Mouse (Mus musculus) hindbrain, postnatal 0 days (tissue): Measurements from ENCODE around the gene Sesn2. TPM values are rescaled to one million over a fixed set of nuclear protein-coding genes. Genes with fewer than 3 reads are reported as not detected.
"Not testable (repeated sequence)": the region's sequence is repeated elsewhere in the genome, so short reads cannot be mapped to it uniquely, and the experiment has no call there.

Experiments used
- ATAC-seq: fragments of 200-750 bp; cut with Nextera tagmentation; 2 replicates; pipeline ENCODE4 v1.8.0; 2017; ENCODE audit warnings: mild to moderate bottlenecking, moderate TSS enrichment, moderate library complexity
- DNase-seq: peaks from one replicate; pipeline ENCODE4 v3.0.0-alpha.2; 2015; ENCODE audit warnings: low spot score
- H3K27ac ChIP-seq: fragments of 300-500 bp; sonication (generic); 2 replicates; pipeline ENCODE4 v1.5.1; 2014; ENCODE audit warnings: mild to moderate bottlenecking
- H3K27me3 ChIP-seq: fragments of 300-500 bp; sonication (generic); 2 replicates; pipeline ENCODE4 v1.6.1; 2014; ENCODE audit warnings: low read length, mixed read lengths; ENCODE audit not compliant: insufficient read depth
- H3K36me3 ChIP-seq: fragments of 300-500 bp; sonication (generic); 2 replicates; pipeline ENCODE4 v1.6.1; 2014; ENCODE audit warnings: low read length, mixed read lengths; ENCODE audit not compliant: insufficient read depth
- H3K4me1 ChIP-seq: fragments of 300-500 bp; sonication (generic); 2 replicates; pipeline ENCODE4 v1.6.1; 2014; ENCODE audit warnings: antibody characterized with exemption, low read length, mixed read lengths; ENCODE audit not compliant: insufficient read depth
- H3K4me2 ChIP-seq: fragments of 300-500 bp; sonication (generic); 2 replicates; pipeline ENCODE4 v1.6.1; 2014; ENCODE audit warnings: low read depth, mild to moderate bottlenecking, low read length, moderate library complexity, mixed read lengths
- H3K4me3 ChIP-seq: fragments of 300-500 bp; sonication (generic); 2 replicates; pipeline ENCODE4 v1.5.1; 2014; ENCODE audit warnings: low read length
- H3K9ac ChIP-seq: fragments of 300-500 bp; sonication (generic); replicated peaks from 2 replicates; pipeline ENCODE4 v1.6.1; 2014; ENCODE audit warnings: mild to moderate bottlenecking, low read length, moderate library complexity, mixed read lengths
- H3K9me3 ChIP-seq: fragments of 300-500 bp; sonication (generic); 2 replicates; pipeline ENCODE4 v1.6.1; 2016; ENCODE audit warnings: low read length, mixed read lengths
- CTCF ChIP-seq: IDR thresholded peaks from 2 replicates; pipeline ENCODE4 v1.5.1; 2016; ENCODE audit warnings: antibody characterized with exemption, control low read depth, low read depth
- WGBS: fragments of 180-500 bp; shearing (Covaris S2); extraction: QIAGEN DNeasy Blood & Tissue Kit; methylation state at CpG from one replicate; pipeline ENCODE4 v1.1.7; 2014; 5-methylcytosine and 5-hydroxymethylcytosine counted together
- polyA plus RNA-seq: library from polyadenylated mRNA; unstranded; fragments of >200 nt; fragmentation: Nextera tagmentation; extraction: Ambion mirVana; gene quantifications from 2 replicates; pipeline ENCODE4 v1.2.1, GENCODE M21; 2015
- total RNA-seq: library from RNA; depleted of rRNA; stranded (reverse); fragments of >200 nt; gene quantifications from 2 replicates; pipeline ENCODE4 v1.2.3, GENCODE M21; 2014

The Sesn2 gene
- total and polyA plus RNA-seq, 2 experiments from 2014 or later = 19.9 to 22.8 TPM

GRCm38 (mm10) chr4:132484231-132484630, 26.1 kb downstream of the Sesn2 start:
- Histone ChIP-seq H3K4me1 (no peaks in the 10 kb centered on the region), H3K9ac (no peak overlapping the region), H3K27me3 (no peaks in the 10 kb centered on the region), H3K4me2 (no peak overlapping the region), H3K36me3 (no peaks in the 10 kb centered on the region), H3K9me3 (no peaks in the 10 kb centered on the region), H3K4me3 (no peak overlapping the region), H3K27ac (no peak overlapping the region)
- WGBS = 81% methylated on average over 4 of the region's 4 CpGs
- no peak for TF ChIP-seq CTCF
- no peak for ATAC-seq
- no peak for DNase-seq

DNA sequence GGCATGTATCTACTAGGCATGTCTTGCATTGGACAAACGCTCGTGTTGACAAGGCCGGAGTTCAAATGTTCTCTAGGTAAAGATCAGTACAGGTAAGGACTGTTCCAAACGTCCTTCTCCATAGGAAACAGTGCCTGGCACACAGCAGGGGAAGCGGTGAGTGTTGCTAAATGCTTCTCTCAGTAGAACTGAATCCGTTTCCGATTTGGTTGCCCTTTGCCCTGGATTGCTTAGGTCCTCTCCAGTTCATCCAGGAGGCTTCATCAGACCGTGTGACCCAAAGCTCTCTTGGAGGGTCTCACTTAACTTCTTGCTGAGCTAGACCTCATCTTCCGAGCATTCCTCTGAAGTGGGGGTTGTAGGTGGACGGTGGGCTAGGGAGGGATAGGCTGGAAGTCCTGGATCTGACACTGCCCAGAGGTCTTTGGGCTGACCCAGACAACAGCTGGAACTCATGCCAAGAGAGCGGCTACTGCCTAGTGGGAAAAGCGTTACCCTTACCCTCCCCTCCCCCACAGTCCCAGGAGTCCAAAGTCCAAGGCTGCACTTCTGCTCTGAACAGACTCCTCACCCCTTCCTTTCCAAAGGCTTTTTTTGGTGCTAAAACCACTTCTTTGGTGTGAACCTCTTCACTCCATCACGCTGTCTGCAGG, 27.2 kb downstream of the Sesn2 start:
- H3K36me3 ChIP-seq = no peaks in the 10 kb centered on the region
- no peak overlapping the region for H3K4me3 ChIP-seq
- no peak overlapping the region for H3K27ac ChIP-seq
- WGBS = 77% methylated on average over 13 of the region's 13 CpGs
- TF ChIP-seq CTCF = no peak
- no peak overlapping the region for H3K9ac ChIP-seq
- ATAC-seq (no peak), DNase-seq (no peak)
- H3K9me3 ChIP-seq = no peaks in the 10 kb centered on the region
- H3K27me3 ChIP-seq = no peaks in the 10 kb centered on the region
- H3K4me2 ChIP-seq = no peak overlapping the region
- no peaks in the 10 kb centered on the region for H3K4me1 ChIP-seq

- not testable (repeated sequence) for H3K4me3 ChIP-seq, H3K27me3 ChIP-seq, H3K36me3 ChIP-seq, DNase-seq, H3K27ac ChIP-seq, H3K4me2 ChIP-seq, ATAC-seq, H3K9me3 ChIP-seq, H3K9ac ChIP-seq, H3K4me1 ChIP-seq
- WGBS = 76% methylated on average over 3 of the region's 3 CpGs
Measured at GRCm38 (mm10) chr4:132482104-132482503, 28.2 kb downstream of the Sesn2 start.

DNA sequence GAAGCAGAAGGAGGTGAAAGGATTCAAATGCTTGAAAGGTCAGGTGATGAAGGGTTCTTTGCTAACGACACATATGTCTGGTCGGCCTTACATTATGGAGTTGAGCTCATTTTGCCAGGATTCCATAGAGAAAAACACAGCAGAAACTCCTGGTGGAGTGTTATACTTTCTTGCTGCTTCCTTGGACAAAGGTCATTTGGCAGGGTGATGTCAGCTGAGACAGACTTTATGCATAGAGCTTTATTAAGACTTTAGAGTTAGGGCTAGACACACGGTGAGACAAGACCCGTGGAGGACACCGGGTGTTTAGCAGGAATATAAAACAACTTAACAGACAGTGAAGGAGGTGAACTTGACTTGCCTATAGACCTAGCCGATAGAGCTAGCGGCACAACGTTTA, 32.5 kb downstream of the Sesn2 start:
- no peak overlapping the region for H3K27ac ChIP-seq
- no peaks in the 10 kb centered on the region for H3K9me3 ChIP-seq
- ATAC-seq = no peak
- H3K4me2 ChIP-seq = no peak overlapping the region
- WGBS = 94% methylated on average over 8 of the region's 8 CpGs
- H3K4me1 ChIP-seq = no peaks in the 10 kb centered on the region
- DNase-seq = no peak
- no peaks in the 10 kb centered on the region for H3K36me3 ChIP-seq
- H3K27me3 ChIP-seq = no peaks in the 10 kb centered on the region
- no peak for TF ChIP-seq CTCF
- no peak overlapping the region for H3K4me3 ChIP-seq
- no peak overlapping the region for H3K9ac ChIP-seq

GRCm38 (mm10) chr4:132475895-132476878, 34.1 kb downstream of the Sesn2 start:
- H3K4me3 ChIP-seq = no peak overlapping the region
- no peaks in the 10 kb centered on the region for H3K9me3 ChIP-seq
- H3K9ac ChIP-seq = no peak overlapping the region
- no peak for DNase-seq
- TF ChIP-seq CTCF = no peak
- no peak for ATAC-seq
- no peaks in the 10 kb centered on the region for H3K4me1 ChIP-seq
- H3K27me3 ChIP-seq = no peaks in the 10 kb centered on the region
- no peaks in the 10 kb centered on the region for H3K36me3 ChIP-seq
- WGBS = 83% methylated on average over 13 of the region's 13 CpGs
- no peak overlapping the region for H3K4me2 ChIP-seq
- no peak overlapping the region for H3K27ac ChIP-seq

- Histone ChIP-seq H3K9me3 (no peaks in the 10 kb centered on the region), H3K36me3 (no peaks in the 10 kb centered on the region), H3K27me3 (no peaks in the 10 kb centered on the region), H3K4me3 (no peak overlapping the region), H3K27ac (no peak overlapping the region), H3K4me2 (no peak overlapping the region), H3K9ac (no peak overlapping the region), H3K4me1 (no peaks in the 10 kb centered on the region)
- no peak for TF ChIP-seq CTCF
- DNase-seq (no peak), ATAC-seq (no peak)
- 70% methylated on average over 4 of the region's 4 CpGs for WGBS
Measured at GRCm38 (mm10) chr4:132474631-132475030, 35.7 kb downstream of the Sesn2 start.

GRCm38 (mm10) chr4:132473411-132473810, 36.9 kb downstream of the Sesn2 start:
- H3K27me3 ChIP-seq = no peaks in the 10 kb centered on the region
- no peak overlapping the region for H3K9ac ChIP-seq
- H3K36me3 ChIP-seq = no peaks in the 10 kb centered on the region
- no peaks in the 10 kb centered on the region for H3K4me1 ChIP-seq
- no peak overlapping the region for H3K4me2 ChIP-seq
- H3K27ac ChIP-seq = no peak overlapping the region
- 90% methylated on average over 9 of the region's 9 CpGs for WGBS
- ATAC-seq (no peak), DNase-seq (no peak)
- no peak for TF ChIP-seq CTCF
- H3K9me3 ChIP-seq = no peaks in the 10 kb centered on the region
- no peak overlapping the region for H3K4me3 ChIP-seq
